Mouse (Mus musculus): ENCODE results near the gene Trim71.

GRCm38 (mm10) chr9:114578646-114579045 lies 14.5 kb upstream of the Trim71 start:
- TF ChIP-seq CTCF (IDR thresholded peaks at IDR 0.05; ENCODE audit: control insufficient read depth, insufficient read depth, insufficient read length) (no peak), MAX (IDR thresholded peaks at IDR 0.05) (no peak), USF1 (IDR thresholded peaks at IDR 0.05; ENCODE audit: low read depth) (no peak), MYOD1 (IDR thresholded peaks at IDR 0.05; ENCODE audit: control insufficient read depth, insufficient read length, low read depth) (no peak), FOSL1 (IDR thresholded peaks at IDR 0.05; ENCODE audit: insufficient read depth, low read length, poor library complexity, severe bottlenecking) (no peak), CEBPB (IDR thresholded peaks at IDR 0.05; ENCODE audit: low read depth) (no peak)
